Mouse (Mus musculus) adrenal gland, adult 18-20 months (tissue): Measurements from ENCODE around the gene Baiap2l1. TPM values are rescaled to one million over a fixed set of nuclear protein-coding genes. Genes with fewer than 3 reads are reported as not detected.

ENCODE experiments used
- DNase-seq, 2 experiments: peaks; one replicate each; pipeline ENCODE4 v3.0.0; 2021 to 2022; ENCODE audit warnings: low spot score in 2 of 2
- total RNA-seq, 2 experiments: library from RNA; stranded (reverse); gene quantifications; 1 replicate in 1 of 2; 2 replicates in 1 of 2; pipeline ENCODE4 v1.2.3; 2021

Gene Baiap2l1
- total RNA-seq, 2 experiments from 2014 or later: 8.9 to 20.1 TPM

GRCm38 (mm10) chr5:144258687-144259086 lies 99.2 kb downstream of the Baiap2l1 start:
- no peak for DNase-seq

DNA sequence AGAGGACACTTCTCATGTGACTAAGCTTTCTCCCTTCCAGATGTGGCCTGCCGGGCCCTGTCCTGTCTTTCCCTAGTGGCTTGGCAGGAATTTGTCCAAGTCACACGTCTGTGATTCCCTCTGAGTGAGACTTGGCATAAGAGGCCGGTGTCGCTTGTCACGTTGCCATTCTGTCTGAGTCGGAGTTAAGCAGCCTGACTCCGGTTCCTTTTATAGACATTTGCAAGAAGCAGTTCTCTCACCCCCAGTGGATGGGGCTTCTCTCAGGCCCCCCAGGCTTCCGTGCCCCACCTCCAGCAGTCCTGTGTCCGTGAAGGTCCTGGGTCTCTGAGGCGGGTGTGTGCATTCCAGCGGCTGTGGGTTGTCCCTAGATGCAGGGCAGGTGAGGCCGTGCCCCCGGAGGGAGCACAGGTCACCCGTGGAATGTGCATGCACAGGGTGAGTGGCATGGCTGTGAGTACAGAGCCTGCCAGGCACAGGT lies 99.7 kb downstream of the Baiap2l1 start:
- DNase-seq: no peak

GRCm38 (mm10) chr5:144257451-144258110 lies 100.3 kb downstream of the Baiap2l1 start:
- DNase-seq: no peak

- DNase-seq: no peak
Observed at GRCm38 (mm10) chr5:144256888-144257287, 101.0 kb downstream of the Baiap2l1 start.

- no peak for DNase-seq
Observed at GRCm38 (mm10) chr5:144256541-144256870, 101.4 kb downstream of the Baiap2l1 start.

GRCm38 (mm10) chr5:144255632-144256540 lies 102.0 kb downstream of the Baiap2l1 start:
- DNase-seq: peak; percentile 50 to 55

- peak; percentile 80 to 87 for DNase-seq
Observed at GRCm38 (mm10) chr5:144254811-144255631, 102.9 kb downstream of the Baiap2l1 start.

GRCm38 (mm10) chr5:144254122-144254810 lies 103.6 kb downstream of the Baiap2l1 start:
- peak; percentile 72 for DNase-seq

GRCm38 (mm10) chr5:144253212-144253611 lies 104.7 kb downstream of the Baiap2l1 start:
- DNase-seq: no peak

DNA sequence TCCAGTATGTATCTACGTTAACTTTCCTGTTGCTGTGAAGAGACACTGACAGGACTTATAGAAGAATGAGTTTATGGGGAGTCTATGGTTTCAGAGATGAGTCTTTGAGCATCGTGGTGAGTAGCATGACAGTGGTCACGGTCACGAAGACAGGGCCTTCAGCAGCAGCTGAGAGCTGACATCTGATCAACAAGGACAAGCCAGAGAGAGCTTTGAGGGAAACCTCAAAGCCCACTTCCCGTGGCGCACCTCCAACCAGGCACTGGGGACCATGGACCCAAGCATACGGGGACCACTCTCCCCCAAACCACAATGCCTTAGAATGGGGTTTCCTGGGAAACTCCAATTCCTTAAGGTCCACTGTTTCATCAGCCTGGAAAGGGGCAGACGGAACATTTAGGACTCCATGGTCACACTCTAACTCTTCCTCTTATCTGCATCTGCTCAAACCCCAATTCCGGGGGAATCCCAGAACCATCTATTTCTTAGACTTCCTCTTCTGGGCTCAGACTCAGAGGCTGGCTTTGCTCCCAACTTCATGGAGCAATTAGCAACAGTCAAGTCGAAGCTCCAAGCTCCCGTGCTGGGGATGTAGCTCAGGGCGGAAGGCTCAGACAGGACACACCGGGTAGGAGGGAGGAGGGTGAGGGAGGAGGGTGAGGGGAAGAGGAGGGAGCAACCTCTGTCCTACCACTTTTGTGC lies 105.9 kb downstream of the Baiap2l1 start:
- DNase-seq: no peak

- no peak for DNase-seq
Observed at GRCm38 (mm10) chr5:144249871-144250270, 108.0 kb downstream of the Baiap2l1 start.

DNA sequence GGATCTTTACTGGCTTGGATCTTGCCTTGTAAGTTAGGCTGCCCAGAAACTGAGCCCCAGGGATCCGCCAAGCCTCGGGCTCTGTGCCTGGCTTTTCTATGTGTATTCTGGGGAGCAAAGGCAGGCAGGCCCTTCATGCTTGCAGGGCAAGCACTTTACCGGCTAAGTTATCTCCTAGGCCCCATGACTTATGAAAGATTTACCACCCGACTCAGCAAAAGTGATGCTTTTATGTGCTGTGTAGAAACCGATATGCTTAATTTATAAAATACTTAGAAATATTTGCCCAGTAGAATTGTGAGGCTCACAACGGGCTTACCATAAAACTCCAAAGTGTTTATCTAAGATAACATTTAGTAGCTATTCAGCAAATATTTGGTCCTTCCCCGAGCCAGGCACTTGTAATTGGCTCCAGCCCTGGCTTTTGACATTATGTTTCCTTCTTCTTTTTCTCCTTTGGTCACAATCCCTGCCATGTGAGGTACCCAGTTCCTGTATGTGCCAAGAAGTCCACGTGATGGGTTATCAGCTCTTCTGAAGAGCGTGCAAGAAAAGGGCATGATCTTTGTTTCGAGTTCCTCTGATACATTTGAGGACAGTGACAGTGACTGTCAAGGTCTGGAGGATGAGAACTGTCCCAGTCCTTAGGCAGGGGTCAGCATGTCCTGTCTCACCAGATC lies 109.9 kb downstream of the Baiap2l1 start:
- no peak for DNase-seq

DNA sequence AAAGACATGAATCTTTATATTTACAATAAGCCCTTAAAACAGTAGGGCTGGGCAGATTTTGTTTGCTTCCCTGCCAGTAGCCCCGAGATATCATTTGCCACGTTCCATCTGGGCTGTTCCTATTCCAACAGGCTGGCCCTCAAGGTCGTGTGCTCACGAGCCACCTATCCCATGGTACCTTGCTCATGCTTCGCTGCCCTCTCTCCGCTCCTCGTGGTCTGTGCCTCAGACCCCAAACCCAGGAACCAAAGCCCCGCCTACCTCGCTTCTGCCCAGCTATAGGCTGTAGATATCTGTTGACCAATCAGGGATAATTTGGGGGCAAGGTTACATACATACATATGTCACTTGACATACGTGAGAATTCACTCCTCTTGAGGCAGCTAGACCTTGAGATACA lies 110.6 kb downstream of the Baiap2l1 start:
- DNase-seq: no peak

DNA sequence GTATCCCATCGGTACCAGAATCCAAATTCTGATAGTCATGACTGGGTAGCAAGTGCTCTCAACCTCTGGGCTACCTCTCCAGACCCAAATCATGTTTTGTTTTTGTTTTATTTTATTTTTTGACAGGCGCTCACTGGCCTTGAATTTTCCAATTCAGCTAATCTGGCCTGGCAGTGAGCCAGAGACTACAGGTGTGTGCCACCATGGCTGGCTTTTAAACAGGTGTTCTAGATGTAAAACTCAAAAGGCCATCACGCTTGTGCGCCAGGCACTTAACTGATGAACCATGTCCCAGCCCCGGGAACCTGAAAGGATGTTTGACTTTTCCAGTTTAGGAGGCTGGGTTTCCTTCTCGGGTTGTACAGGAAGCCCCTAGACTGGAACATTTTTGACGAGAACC lies 111.2 kb downstream of the Baiap2l1 start:
- DNase-seq: no peak

- DNase-seq: no peak
Observed at GRCm38 (mm10) chr5:144245592-144245991, 112.3 kb downstream of the Baiap2l1 start.

GRCm38 (mm10) chr5:144243901-144244487 lies 113.9 kb downstream of the Baiap2l1 start, which contains the start of gene Bri3:
TSS of gene Bri3 (plus strand) at chr5:144244437.
- DNase-seq: no peak

- DNase-seq: no peak
Observed at GRCm38 (mm10) chr5:144238969-144239368, 118.9 kb downstream of the Baiap2l1 start.

GRCm38 (mm10) chr5:144234714-144235113 lies 123.2 kb downstream of the Baiap2l1 start:
- DNase-seq: no peak

GRCm38 (mm10) chr5:144234222-144234621 lies 123.7 kb downstream of the Baiap2l1 start:
- DNase-seq: no peak
